Mouse (Mus musculus) 3134 (cell line): ENCODE results near the gene Tmem184b.

Experiments used
- DNase-seq: peaks from one replicate; pipeline ENCODE4 v3.0.0-alpha.2; 2011; ENCODE audit warnings: low spot score; ENCODE audit not compliant: insufficient read length; ENCODE audit errors: extremely low read depth

Tmem184b gene

DNA sequence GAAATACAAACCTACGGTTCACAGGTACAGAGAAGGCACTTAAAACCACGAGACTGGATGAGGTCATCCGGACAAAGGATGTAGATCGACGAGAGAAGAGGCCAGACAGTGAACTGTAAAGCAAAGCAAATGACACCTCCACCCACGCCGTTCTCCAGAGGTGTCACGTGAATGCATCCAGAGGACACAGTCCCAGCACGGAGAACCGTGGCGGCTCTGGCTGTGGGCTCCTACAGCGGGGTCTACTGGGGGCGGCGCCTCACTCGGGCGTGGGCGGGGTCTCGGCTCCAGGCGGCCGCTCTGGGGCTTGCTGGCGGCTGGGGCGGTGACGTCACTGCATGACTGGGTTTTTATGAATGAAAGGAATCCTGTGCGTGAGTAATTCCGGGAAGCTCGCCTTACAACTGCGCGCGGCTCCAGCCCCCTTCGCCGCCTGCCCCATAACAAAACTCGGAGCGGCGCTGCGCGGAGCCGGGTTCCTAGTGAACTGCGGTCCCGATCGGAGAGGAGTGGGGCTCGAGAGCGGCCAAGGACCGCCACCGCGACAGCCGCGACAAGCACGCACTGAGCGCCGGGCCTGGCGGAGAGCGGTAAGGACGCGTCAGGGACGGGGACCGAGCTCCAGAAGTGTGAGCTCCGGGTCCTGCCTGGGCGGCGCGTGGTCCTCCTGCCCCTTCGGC, 56.1 kb downstream of the Tmem184b start:
- peak; percentile 93 for DNase-seq

DNA sequence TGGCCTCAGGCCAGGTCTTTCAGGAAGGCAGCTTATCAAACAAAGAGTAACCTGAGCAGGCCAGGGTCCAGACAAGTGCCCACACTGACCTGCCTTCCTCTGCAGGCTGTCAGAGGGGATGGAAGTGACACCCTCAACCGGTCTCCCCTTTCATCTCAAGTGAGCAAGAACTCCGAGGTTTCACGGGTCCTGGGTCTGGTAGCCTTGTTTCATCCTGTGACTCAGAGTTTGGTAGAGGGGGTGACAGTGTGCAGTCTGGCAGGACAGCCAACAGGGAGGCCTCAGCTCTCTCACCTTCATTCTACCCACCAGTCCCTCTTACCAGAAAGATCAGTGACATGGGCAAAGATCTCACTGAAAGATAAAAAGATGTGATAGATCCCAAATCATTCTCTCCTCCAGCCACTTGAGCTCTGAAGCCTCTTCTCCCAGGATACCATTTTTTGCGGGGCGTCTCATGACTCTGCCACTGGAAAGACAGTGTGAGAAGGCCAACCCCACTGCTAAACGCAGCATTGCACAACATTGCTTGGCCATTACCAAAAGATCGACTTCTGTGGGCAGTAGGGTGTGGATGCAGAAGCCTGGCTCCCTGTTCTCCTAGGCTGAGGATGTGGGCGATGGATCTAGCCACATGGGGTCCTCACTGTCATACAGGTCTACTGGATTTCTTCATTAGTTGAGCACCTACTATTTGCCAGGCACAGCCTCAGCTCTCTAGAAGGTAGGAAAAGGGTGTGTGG, 57.1 kb downstream of the Tmem184b start, which contains the start of gene Maff:
TSS of gene Maff (plus strand) at position 571 of the 743 bp plus-strand sequence.
- DNase-seq: no peak

DNA sequence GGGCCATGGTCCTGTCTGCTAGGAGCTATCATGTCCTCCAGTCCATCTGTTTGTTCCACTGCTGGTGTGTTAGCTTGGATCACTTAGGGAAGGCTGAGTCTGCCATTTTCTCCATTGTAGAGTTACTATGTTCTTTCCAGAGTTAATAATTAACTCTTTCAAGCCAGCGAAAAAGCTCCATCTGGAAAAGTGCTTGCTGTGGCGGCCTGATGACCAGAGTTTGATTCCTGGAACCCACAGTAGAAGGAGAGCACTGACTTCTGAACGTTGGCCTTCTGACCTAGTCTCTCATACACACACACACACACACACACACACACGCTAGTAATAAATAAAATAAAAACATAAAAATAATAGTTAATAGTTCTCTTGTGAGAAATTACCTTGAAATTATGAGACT, 58.7 kb downstream of the Tmem184b start:
- DNase-seq: no peak

DNA sequence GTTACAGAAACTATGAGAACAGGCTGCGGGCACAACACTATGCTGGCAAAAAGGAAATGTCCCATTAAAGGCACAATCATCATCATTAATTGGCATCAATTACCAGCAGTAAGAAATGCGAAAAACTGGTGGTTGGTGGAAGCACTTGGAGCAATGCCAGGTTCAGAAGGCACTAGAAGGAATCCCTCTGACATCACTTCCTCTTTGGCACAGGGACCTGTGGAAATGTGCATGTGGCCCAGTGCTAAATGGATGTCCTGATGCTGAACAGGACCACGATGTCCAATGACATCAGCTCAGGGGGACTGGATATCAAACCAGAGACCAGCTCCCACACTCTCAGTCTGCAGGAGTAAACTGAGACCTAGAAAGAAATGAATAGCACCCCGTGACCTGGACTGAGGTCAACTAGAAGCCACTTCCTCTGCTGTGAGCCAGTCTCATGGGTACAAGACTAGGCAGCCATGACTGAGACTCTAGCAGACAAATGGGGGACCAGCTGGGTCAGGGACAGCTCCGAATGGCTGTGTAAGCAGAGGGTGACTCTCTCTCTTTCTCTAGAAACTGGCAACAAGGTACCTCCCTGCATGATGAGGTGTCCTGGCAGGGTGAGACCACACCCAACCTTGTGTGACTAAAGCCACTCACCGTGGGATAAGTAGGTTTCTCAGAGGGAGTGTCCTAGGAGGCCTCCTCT, 60.6 kb downstream of the Tmem184b start:
- DNase-seq: no peak

DNA sequence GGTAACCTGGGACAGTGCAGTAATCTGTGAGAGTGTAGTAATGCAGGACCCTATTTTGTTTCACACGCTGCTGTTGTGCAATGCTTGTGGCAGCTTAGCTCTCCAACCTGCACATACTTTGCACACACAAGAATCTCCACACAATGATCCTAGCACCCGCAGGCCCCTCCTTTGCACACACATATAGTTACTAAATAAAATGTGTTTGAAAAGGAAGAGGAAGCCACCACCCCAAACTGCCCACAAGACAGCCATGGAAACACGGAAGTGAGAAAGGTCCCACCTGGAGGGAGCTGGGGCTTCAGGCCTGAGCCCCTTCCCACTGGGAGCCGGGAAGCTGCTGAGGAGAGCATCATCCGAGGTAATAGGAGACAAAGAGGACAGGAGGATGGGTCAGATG, 64.4 kb downstream of the Tmem184b start:
- no peak for DNase-seq

DNA sequence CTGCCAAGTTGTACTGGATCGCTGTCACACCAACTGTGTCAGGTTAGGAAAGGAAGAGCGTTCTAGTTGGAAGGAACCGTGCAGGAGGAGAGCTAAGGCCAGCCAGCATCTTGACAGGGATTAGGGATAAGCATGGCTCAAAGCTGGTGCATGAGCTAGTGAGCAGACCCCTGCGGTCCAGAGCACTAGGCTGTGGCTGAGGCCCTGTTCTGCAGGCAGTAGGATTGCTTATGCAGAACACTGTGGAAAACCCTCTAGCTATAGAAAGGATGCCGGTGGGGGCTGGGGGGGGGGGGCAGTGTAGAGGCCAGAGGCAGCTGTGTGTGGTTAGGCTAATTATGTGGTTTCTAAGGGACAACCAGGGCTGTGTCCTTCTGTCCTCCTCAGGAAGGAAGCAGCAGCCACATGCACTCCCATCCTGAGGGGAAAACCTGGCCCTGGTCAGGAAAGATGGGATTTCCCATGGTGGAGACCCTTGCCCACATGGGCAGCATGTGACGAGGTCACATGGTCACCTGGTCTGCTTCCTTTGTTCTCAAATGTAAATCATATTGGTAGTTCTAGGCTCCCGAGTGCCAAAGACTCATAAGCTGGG, 68.2 kb downstream of the Tmem184b start:
- no peak for DNase-seq

DNA sequence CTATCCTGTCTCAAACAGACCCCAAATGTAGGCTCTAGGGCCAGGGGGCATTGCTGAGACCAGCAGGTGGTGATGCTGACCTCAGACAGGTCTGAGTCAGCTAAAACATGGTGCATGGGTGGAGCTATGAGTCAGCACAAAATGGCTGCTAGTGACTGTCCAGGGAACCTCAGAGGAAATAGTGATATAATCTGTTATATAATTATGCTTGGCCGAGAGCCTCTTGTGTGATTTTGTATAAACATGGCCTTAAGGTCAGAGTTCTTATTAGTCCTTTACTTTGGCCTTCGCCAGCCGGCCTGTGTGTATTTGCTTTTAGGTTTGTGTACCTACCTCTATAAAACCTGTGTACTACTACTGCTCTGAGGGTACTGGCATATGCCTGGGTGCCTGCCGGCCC, 70.0 kb downstream of the Tmem184b start:
- DNase-seq: no peak

DNA sequence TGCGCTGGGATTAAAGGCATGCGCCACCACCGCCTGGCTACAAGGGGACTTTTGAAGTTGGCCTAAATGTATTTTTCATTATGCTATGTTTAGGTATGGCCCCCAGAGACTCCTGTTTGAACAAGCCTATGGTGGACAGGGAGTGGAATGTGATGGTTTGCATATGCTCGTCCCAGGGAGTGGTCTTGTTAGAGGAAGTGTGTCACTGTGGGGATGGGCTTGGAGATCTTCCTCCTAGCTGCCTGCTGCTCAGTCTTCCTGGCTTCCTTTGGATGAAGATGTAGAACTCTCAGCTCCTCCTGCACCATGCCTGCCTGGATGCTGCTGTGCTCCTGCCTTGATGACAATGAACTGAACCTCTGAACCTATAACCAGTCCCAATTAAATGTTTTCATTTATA, 72.8 kb downstream of the Tmem184b start:
- no peak for DNase-seq

DNA sequence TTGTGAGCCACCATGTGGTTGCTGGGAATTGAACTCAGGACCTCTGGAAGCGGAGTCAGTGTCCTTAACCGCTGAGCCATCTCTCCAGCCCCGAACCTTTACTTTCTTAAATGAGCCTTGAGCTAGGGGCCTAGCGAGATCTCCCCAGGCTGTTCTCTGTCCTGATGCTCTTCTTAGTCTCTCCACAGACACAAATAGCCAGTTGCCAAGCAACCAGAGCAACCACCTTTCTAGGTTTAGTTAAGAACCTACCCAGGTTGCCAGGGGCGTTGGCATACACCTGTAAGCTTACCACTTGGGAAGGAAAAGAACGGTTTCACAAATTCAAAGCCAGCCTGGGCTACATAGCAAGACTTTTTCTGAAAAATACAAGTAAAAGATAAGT, 73.4 kb downstream of the Tmem184b start:
- DNase-seq: no peak

DNA sequence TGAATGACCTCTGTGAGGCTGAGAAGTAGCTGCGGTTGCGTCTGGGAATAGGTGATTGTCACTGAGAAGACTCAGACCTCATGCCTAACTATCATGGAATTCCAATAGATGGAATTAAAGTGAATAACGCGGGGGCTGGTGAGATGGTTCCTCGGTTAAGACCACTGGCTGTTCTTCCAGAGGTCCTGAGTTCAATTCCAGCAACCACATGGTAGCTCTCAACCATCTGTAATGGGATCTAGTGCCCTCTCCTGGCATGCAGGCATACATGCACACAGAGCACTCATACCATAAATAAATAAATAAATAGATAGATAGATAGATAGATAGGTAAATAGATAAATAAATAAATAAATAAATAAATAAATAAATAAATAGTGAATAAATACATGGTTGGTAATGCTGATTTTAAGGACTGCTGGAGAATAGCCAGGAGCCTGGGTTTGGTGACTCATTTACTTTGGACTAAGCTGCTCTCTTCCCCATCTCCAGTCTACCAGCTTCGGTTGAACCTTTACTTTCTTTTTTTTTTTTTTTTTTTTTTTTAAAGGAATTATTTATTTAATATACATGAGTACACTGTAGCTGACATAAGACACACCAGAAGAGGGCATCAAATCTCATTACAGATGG, 73.9 kb downstream of the Tmem184b start:
- DNase-seq: no peak

DNA sequence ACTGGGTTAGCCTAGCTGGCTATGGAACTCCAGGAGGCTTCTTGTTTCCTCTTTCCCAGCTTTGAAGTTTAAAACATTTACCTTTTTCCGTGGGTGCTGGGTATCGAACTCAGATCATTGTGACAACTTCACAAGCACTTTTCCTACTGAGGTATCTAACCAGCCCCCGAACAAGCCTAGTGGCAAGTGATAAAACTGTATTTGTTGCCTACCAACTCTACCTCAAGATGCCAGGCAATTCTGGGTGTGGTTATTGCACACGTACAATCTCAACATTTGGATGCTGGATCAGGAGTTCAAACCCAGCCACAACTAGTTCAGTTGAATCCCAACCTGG, 74.5 kb downstream of the Tmem184b start:
- no peak for DNase-seq

DNA sequence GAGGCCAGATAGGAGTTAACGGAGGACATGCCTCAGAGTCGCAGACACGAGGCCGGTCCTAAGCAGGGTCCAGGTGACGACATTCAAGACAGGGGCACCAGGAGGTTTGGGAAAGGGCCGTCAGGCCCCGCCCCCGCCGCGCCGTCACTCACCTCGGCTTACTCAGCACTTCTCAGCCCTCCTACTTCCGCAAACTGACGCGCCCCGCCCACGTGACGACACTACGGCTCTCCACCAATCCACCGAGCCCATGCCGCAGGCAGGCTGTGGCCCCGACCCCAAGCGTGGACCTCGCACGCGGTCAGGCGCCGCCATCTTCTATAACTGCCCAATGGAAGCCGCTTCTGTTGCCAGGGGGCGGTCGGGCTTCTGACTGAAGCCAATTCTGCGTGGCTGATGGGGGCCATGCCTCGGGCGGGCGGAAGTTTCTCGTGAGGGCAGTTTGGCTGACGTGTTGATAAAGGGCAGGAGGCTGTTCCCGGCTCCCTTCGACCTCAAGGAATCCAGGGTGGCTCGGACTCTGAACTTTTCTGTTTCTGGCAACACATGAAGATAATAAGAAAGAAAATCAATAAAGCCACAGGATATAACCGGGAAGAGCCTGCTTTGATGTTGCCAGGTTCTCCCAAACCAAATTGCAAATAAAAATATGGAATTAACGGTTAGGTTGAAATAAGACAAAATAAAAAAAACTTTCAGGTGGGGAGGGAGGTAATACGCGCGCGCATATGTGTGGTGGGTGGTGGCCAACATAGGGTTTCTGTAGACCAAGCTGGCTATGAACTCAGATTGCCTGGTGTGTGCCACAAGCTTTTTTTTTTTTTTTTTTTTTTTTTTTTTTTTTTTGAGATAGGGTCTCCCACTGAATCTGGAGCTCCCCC, 75.1 kb downstream of the Tmem184b start, which contains the start of gene Pla2g6:
TSS of gene Pla2g6 (minus strand) at position 333 of the 881 bp plus-strand sequence.
- peak; percentile 100 for DNase-seq

DNA sequence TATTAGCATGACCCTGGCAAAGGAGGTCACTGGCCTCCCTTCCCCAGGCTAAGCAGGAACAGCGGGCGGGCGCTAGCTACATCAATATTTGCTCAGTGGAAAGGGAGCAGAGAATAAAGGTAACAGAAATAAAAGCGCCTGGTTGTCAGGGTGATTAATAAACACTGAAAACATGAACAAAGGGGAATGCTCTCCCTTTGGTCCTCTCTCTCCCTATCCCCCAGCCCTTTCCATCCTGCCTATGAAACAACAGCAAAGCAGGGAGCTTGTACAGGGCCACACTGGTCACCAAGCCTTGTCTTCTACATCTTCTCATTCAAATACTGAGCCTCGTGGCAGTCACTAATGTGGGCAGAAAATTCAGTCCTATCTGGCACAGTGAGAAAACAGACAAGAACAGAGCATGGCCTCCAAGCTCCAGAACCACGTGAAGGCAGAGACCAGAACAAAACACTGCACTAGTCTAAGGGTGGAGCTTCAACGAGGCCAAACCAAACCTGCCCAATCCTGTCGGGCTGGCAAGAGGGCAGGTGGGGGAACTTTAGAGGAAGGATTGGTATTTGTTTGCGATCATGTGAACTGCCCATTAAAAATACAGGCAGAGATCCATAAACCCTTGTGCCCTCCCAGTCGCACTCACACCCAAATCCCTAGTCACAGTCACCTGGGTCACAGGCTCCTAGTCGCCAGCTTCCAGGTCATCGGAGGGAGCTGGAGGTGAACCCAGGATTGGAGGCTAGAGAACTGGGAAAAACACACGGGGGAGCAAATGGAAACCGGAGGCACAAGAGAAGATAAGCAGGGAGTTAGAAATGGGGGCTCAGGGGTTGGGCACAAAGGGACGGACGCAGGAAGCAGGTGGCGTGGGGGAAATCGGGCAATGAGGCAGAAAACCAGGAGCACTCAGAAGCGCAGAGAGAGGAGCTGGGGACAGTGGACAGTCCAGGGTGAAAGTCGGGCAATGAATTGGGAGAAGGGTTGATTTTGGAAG, 76.1 kb downstream of the Tmem184b start:
- DNase-seq: peak; percentile 54

DNA sequence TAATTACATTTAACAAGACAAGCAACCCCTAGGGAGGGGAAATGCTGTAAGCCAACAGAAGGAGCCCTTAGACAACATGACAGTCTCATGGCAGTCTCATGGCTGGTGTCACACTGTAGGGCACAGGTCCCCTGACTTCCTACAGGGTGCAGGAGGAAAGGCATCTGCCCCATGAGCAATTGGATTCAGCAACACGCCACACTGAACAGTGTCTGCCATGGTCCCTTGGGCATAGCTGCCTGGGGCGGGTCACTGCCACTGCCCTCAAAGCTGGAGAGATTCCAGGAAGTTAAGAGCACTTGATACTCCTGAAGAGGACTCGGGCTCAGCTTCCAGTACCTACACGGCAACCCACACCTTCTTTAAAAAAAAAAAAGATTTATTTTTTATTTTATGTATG, 77.1 kb downstream of the Tmem184b start:
- peak; percentile 70 for DNase-seq

DNA sequence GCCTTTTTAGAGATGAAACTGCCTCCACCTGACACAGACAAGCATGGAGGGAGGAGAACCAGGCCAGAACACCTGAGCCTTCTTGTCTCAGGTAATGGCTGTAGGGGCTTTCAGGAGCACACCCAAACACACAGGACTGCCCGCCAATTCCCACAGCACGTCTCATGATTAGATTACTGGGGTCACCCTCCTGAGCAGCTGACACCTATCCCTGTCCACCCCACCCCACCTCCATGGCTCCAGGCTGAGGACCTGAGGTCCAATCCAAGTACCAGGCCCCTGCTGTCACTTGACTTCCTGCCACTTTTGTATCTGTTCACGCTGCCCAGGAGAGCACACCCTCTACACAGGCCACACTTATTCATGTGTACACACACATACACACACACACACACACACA, 77.6 kb downstream of the Tmem184b start:
- DNase-seq: no peak

DNA sequence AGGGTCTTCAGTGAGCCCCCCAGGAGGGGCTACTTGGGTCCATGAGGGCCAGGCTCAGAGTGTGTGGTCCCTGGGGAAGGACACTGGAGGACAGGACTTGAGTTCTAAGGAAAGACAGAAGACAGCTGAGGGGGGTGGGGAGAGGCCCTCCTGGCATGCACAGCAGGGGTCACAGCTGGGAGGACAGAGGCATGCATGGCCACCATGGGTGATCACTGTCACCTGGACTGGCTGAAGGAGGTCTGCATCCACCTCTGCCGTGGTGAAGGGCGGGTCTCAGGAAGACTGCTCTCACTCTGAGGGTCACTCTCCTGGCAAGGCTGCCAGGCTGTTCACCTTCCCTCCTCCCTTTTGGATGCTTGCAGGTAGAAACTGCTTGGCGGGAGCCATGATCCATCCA, 79.0 kb downstream of the Tmem184b start:
- no peak for DNase-seq

DNA sequence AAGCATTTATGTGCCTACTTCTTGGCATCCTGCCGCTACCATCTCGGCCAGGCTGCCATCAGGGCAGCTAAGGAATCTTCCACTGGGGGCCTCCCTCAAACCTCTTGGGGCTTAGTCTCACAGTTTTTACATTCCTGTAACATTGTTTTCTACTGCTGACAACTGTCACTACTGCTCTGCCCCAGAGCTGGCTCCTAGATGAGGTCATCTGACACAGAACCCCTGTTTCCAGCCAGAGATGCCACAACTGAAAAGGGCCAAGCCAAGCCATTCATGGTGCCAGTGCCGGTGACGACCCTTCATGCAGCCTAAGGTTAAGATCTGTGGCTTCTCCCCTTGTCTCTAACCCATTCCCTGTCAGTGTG, 79.6 kb downstream of the Tmem184b start:
- peak; percentile 78 for DNase-seq

DNA sequence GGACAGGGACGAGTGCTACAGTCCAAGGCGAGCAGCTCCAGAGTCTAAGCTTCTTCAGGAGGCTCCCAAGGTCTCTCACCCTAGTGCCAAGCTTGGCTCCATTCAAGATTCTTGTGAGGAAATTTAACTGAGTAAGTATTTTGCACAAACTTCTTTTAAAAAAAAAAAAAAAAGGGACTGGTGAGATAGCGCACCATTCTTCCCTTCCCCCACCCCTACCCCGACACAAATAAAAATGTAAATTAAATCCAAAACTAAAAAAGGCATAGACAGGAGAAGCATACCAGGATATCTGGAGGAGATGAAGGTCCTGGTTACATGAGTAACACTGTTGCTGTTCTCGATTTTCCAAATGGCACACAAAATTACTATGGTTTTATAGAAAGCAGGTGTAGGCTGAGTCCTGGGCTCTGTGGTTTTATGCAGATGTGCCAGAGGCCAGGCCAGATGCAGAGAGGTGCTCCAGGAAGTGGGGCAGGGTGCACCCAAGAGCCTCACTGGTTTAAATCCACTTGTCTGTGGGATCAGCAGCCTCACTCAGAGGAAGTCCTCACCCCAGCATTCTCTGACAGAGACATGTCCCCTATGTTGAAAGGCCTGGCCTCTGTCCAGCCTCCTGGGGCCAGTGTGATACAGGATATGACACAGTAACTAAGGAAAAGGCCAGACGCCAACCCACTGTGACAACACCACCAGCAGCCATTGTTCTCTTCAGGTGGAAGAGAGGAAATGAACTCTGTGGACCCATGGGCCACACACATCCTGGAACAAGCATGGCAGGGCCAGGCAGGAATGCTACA, 80.2 kb downstream of the Tmem184b start:
- peak; percentile 74 for DNase-seq
